Mouse (Mus musculus): ENCODE measurements around the gene Nfkb1. TPM values are rescaled to one million over a fixed set of nuclear protein-coding genes. Genes with fewer than 3 reads are reported as not detected.

The Nfkb1 gene
- polyA plus RNA-seq, 1 experiment = 46.0 TPM

- TF ChIP-seq CTCF (conservative IDR thresholded peaks at IDR 0.05; ENCODE audit: insufficient read depth, insufficient read length, low read depth, low read length) = no peak
- Histone ChIP-seq H3K4me3 (ENCODE audit: insufficient read depth, low read depth, low read length) (no peak overlapping the region), H3K27me3 (replicated peaks; ENCODE audit: control insufficient read depth, insufficient read depth, low read length) (no peaks in the 10 kb centered on the region), H3K36me3 (ENCODE audit: control insufficient read depth, insufficient read depth, low read length) (no peaks in the 10 kb centered on the region), H3K4me1 (ENCODE audit: control insufficient read depth, insufficient read depth, low read length) (no peaks in the 10 kb centered on the region), H3K27ac (ENCODE audit: insufficient read depth, low read depth, low read length) (no peak overlapping the region)
- DNase-seq = no peak
- 85% methylated on average over 6 of the region's 6 CpGs for WGBS
These were observed 27.8 kb upstream of the Nfkb1 start for GRCm38 (mm10) chr3:135719179-135719532.

GRCm38 (mm10) chr3:135718323-135719178, 27.2 kb upstream of the Nfkb1 start:
- DNase-seq = no peak
- Histone ChIP-seq H3K4me3 (ENCODE audit: insufficient read depth, low read depth, low read length) (no peak overlapping the region), H3K27me3 (replicated peaks; ENCODE audit: control insufficient read depth, insufficient read depth, low read length) (no peaks in the 10 kb centered on the region), H3K4me1 (ENCODE audit: control insufficient read depth, insufficient read depth, low read length) (no peaks in the 10 kb centered on the region), H3K27ac (ENCODE audit: insufficient read depth, low read depth, low read length) (no peak overlapping the region), H3K36me3 (ENCODE audit: control insufficient read depth, insufficient read depth, low read length) (no peaks in the 10 kb centered on the region)
- WGBS = 50% methylated on average over 6 of the region's 6 CpGs
- TF ChIP-seq CTCF (conservative IDR thresholded peaks at IDR 0.05; ENCODE audit: insufficient read depth, insufficient read length, low read depth, low read length) (no peak), POLR2A (IDR thresholded peaks at IDR 0.05; ENCODE audit: low read depth, low read length) (no peak)

- Histone ChIP-seq H3K4me3 (ENCODE audit: insufficient read depth, low read depth, low read length) (no peak overlapping the region), H3K36me3 (ENCODE audit: control insufficient read depth, insufficient read depth, low read length) (no peaks in the 10 kb centered on the region), H3K4me1 (ENCODE audit: control insufficient read depth, insufficient read depth, low read length) (no peaks in the 10 kb centered on the region), H3K27ac (ENCODE audit: insufficient read depth, low read depth, low read length) (no peak overlapping the region), H3K27me3 (replicated peaks; ENCODE audit: control insufficient read depth, insufficient read depth, low read length) (no peaks in the 10 kb centered on the region)
- TF ChIP-seq POLR2A (IDR thresholded peaks at IDR 0.05; ENCODE audit: low read depth, low read length) (no peak), CTCF (conservative IDR thresholded peaks at IDR 0.05; ENCODE audit: insufficient read depth, insufficient read length, low read depth, low read length) (0 out of 2 replicates have a peak, but pooled peaks have one; percentile 16)
- 11% methylated on average over 4 of the region's 4 CpGs for WGBS
- DNase-seq = peak; percentile 61
These were observed 21.9 kb upstream of the Nfkb1 start for GRCm38 (mm10) chr3:135713016-135713950.

- H3K4me3 ChIP-seq (ENCODE audit: insufficient read depth, low read depth, low read length) = no peak overlapping the region
- H3K27ac ChIP-seq (ENCODE audit: insufficient read depth, low read depth, low read length) = no peak overlapping the region
- 89% methylated on average over 4 of the region's 4 CpGs for WGBS
- no peaks in the 10 kb centered on the region for H3K36me3 ChIP-seq (ENCODE audit: control insufficient read depth, insufficient read depth, low read length)
- H3K4me1 ChIP-seq (ENCODE audit: control insufficient read depth, insufficient read depth, low read length) = no peaks in the 10 kb centered on the region
- no peak for TF ChIP-seq CTCF (conservative IDR thresholded peaks at IDR 0.05; ENCODE audit: insufficient read depth, insufficient read length, low read depth, low read length)
- no peak for TF ChIP-seq POLR2A (IDR thresholded peaks at IDR 0.05; ENCODE audit: low read depth, low read length)
- no peak for DNase-seq
- no peaks in the 10 kb centered on the region for H3K27me3 ChIP-seq (replicated peaks; ENCODE audit: control insufficient read depth, insufficient read depth, low read length)
These were observed 20.3 kb upstream of the Nfkb1 start for GRCm38 (mm10) chr3:135711613-135712012.

GRCm38 (mm10) chr3:135711040-135711570, 19.8 kb upstream of the Nfkb1 start:
- Histone ChIP-seq H3K36me3 (ENCODE audit: control insufficient read depth, insufficient read depth, low read length) (no peaks in the 10 kb centered on the region), H3K27me3 (replicated peaks; ENCODE audit: control insufficient read depth, insufficient read depth, low read length) (no peaks in the 10 kb centered on the region), H3K27ac (ENCODE audit: insufficient read depth, low read depth, low read length) (no peak overlapping the region), H3K4me3 (ENCODE audit: insufficient read depth, low read depth, low read length) (no peak overlapping the region), H3K4me1 (ENCODE audit: control insufficient read depth, insufficient read depth, low read length) (no peaks in the 10 kb centered on the region)
- no peak for DNase-seq
- TF ChIP-seq CTCF (conservative IDR thresholded peaks at IDR 0.05; ENCODE audit: insufficient read depth, insufficient read length, low read depth, low read length) (no peak), POLR2A (IDR thresholded peaks at IDR 0.05; ENCODE audit: low read depth, low read length) (no peak)
- WGBS = 92% methylated on average over 9 of the region's 9 CpGs

GRCm38 (mm10) chr3:135703307-135703706, 12.0 kb upstream of the Nfkb1 start:
- no peak for TF ChIP-seq POLR2A (IDR thresholded peaks at IDR 0.05; ENCODE audit: low read depth, low read length)
- TF ChIP-seq CTCF (conservative IDR thresholded peaks at IDR 0.05; ENCODE audit: insufficient read depth, insufficient read length, low read depth, low read length) = no peak
- Histone ChIP-seq H3K4me1 (ENCODE audit: control insufficient read depth, insufficient read depth, low read length) (no peaks in the 10 kb centered on the region), H3K27me3 (replicated peaks; ENCODE audit: control insufficient read depth, insufficient read depth, low read length) (no peaks in the 10 kb centered on the region), H3K27ac (ENCODE audit: insufficient read depth, low read depth, low read length) (no peak overlapping the region), H3K36me3 (ENCODE audit: control insufficient read depth, insufficient read depth, low read length) (no peaks in the 10 kb centered on the region), H3K4me3 (ENCODE audit: insufficient read depth, low read depth, low read length) (no peak overlapping the region)
- WGBS = 86% methylated on average over 2 of the region's 2 CpGs
- DNase-seq = no peak

Measured in kidney, adult 2 months (tissue).